Mouse (Mus musculus): ENCODE results near the gene H2-Q7. TPM values are rescaled to one million over a fixed set of nuclear protein-coding genes. Genes with fewer than 3 reads are reported as not detected.
"Not testable (repeated sequence)": the region's sequence is repeated elsewhere in the genome, so short reads cannot be mapped to it uniquely, and the experiment has no call there.

The H2-Q7 gene
- polyA plus RNA-seq, 1 experiment from 2014 or later: 12.5 TPM

GRCm38 (mm10) chr17:35442376-35442775 lies 3.4 kb downstream of the H2-Q7 start:
- H3K9me3 ChIP-seq (ENCODE audit: control insufficient read depth, low read length); H3K36me3 ChIP-seq (ENCODE audit: control insufficient read depth, insufficient read depth, low read length); H3K4me3 ChIP-seq (ENCODE audit: low read depth, low read length); H3K4me1 ChIP-seq (ENCODE audit: control insufficient read depth, insufficient read depth, low read length); DNase-seq (ENCODE audit: low spot score); H3K27me3 ChIP-seq (ENCODE audit: control insufficient read depth, insufficient read depth, low read length); H3K27ac ChIP-seq (ENCODE audit: low read depth, low read length); ATAC-seq (ENCODE audit: insufficient read depth, low FRiP score, low TSS enrichment); H3K4me2 ChIP-seq (ENCODE audit: low read depth); H3K9ac ChIP-seq (ENCODE audit: low read length): not testable (repeated sequence)
- 93% methylated on average over 2 of the region's 2 CpGs for WGBS

GRCm38 (mm10) chr17:35444510-35444909 lies 5.6 kb downstream of the H2-Q7 start:
- H3K4me2 ChIP-seq (ENCODE audit: low read depth); H3K27ac ChIP-seq (ENCODE audit: low read depth, low read length); H3K9me3 ChIP-seq (ENCODE audit: control insufficient read depth, low read length); H3K36me3 ChIP-seq (ENCODE audit: control insufficient read depth, insufficient read depth, low read length); H3K4me3 ChIP-seq (ENCODE audit: low read depth, low read length); ATAC-seq (ENCODE audit: insufficient read depth, low FRiP score, low TSS enrichment); DNase-seq (ENCODE audit: low spot score); H3K4me1 ChIP-seq (ENCODE audit: control insufficient read depth, insufficient read depth, low read length); H3K27me3 ChIP-seq (ENCODE audit: control insufficient read depth, insufficient read depth, low read length); H3K9ac ChIP-seq (ENCODE audit: low read length): not testable (repeated sequence)
- WGBS: 94% methylated on average over 2 of the region's 2 CpGs

- DNase-seq (ENCODE audit: low spot score); H3K4me3 ChIP-seq (ENCODE audit: low read depth, low read length); H3K27ac ChIP-seq (ENCODE audit: low read depth, low read length); H3K4me2 ChIP-seq (ENCODE audit: low read depth); H3K4me1 ChIP-seq (ENCODE audit: control insufficient read depth, insufficient read depth, low read length); H3K9ac ChIP-seq (ENCODE audit: low read length); H3K27me3 ChIP-seq (ENCODE audit: control insufficient read depth, insufficient read depth, low read length); H3K9me3 ChIP-seq (ENCODE audit: control insufficient read depth, low read length); H3K36me3 ChIP-seq (ENCODE audit: control insufficient read depth, insufficient read depth, low read length); ATAC-seq (ENCODE audit: insufficient read depth, low FRiP score, low TSS enrichment): not testable (repeated sequence)
- no CpG with 5 or more reads among the region's 1 CpGs for WGBS
Observed at GRCm38 (mm10) chr17:35458247-35458646, 19.3 kb downstream of the H2-Q7 start.

GRCm38 (mm10) chr17:35460513-35461341 lies 21.8 kb downstream of the H2-Q7 start:
- not testable (repeated sequence) for H3K4me2 ChIP-seq (ENCODE audit: low read depth); H3K4me3 ChIP-seq (ENCODE audit: low read depth, low read length); H3K36me3 ChIP-seq (ENCODE audit: control insufficient read depth, insufficient read depth, low read length); H3K27me3 ChIP-seq (ENCODE audit: control insufficient read depth, insufficient read depth, low read length); DNase-seq (ENCODE audit: low spot score); H3K27ac ChIP-seq (ENCODE audit: low read depth, low read length); H3K9me3 ChIP-seq (ENCODE audit: control insufficient read depth, low read length); H3K9ac ChIP-seq (ENCODE audit: low read length); H3K4me1 ChIP-seq (ENCODE audit: control insufficient read depth, insufficient read depth, low read length); ATAC-seq (ENCODE audit: insufficient read depth, low FRiP score, low TSS enrichment)
- WGBS: 61% methylated on average over 3 of the region's 9 CpGs

- 7% methylated on average over 8 of the region's 8 CpGs for WGBS
Observed at GRCm38 (mm10) chr17:35465651-35466050, 26.7 kb downstream of the H2-Q7 start.

GRCm38 (mm10) chr17:35468936-35469335 lies 30.0 kb downstream of the H2-Q7 start:
- DNase-seq (ENCODE audit: low spot score); H3K9ac ChIP-seq (ENCODE audit: low read length); H3K36me3 ChIP-seq (ENCODE audit: control insufficient read depth, insufficient read depth, low read length); H3K4me2 ChIP-seq (ENCODE audit: low read depth); H3K4me3 ChIP-seq (ENCODE audit: low read depth, low read length); ATAC-seq (ENCODE audit: insufficient read depth, low FRiP score, low TSS enrichment); H3K27ac ChIP-seq (ENCODE audit: low read depth, low read length); H3K4me1 ChIP-seq (ENCODE audit: control insufficient read depth, insufficient read depth, low read length); H3K9me3 ChIP-seq (ENCODE audit: control insufficient read depth, low read length): not testable (repeated sequence)
- WGBS: 69% methylated on average over 3 of the region's 3 CpGs
- peaks cover 19% of the 10 kb centered on the region for H3K27me3 ChIP-seq (ENCODE audit: control insufficient read depth, insufficient read depth, low read length)

More at GRCm38 (mm10) chr17:35465651-35466050, 26.7 kb downstream of the H2-Q7 start:
- not testable (repeated sequence) for H3K4me2 ChIP-seq (ENCODE audit: low read depth); H3K36me3 ChIP-seq (ENCODE audit: control insufficient read depth, insufficient read depth, low read length); H3K9ac ChIP-seq (ENCODE audit: low read length); H3K27ac ChIP-seq (ENCODE audit: low read depth, low read length); H3K9me3 ChIP-seq (ENCODE audit: control insufficient read depth, low read length); H3K4me3 ChIP-seq (ENCODE audit: low read depth, low read length); H3K4me1 ChIP-seq (ENCODE audit: control insufficient read depth, insufficient read depth, low read length); ATAC-seq (ENCODE audit: insufficient read depth, low FRiP score, low TSS enrichment)
- peak; percentile 75 for DNase-seq (ENCODE audit: low spot score)
- H3K27me3 ChIP-seq (ENCODE audit: control insufficient read depth, insufficient read depth, low read length): peaks cover 17% of the 10 kb centered on the region

GRCm38 (mm10) chr17:35469842-35470751 lies 31.1 kb downstream of the H2-Q7 start, which contains the start of gene H2-Q10:
TSS of gene H2-Q10 (plus strand) at chr17:35470089.
- Histone ChIP-seq H3K27me3 (ENCODE audit: control insufficient read depth, insufficient read depth, low read length) (peaks cover 19% of the 10 kb centered on the region), H3K4me1 (ENCODE audit: control insufficient read depth, insufficient read depth, low read length) (peaks cover 4% of the 10 kb centered on the region; the same call in 1 of the 2 replicates), H3K27ac (ENCODE audit: low read depth, low read length) (no peak within 1 kb of the TSS), H3K4me3 (ENCODE audit: low read depth, low read length) (peak within 1 kb of the TSS; percentile 42), H3K4me2 (ENCODE audit: low read depth) (peak within 1 kb of the TSS; percentile 78), H3K36me3 (ENCODE audit: control insufficient read depth, insufficient read depth, low read length) (no peaks in the 10 kb centered on the region), H3K9me3 (ENCODE audit: control insufficient read depth, low read length) (no peaks in the 10 kb centered on the region), H3K9ac (ENCODE audit: low read length) (peak within 1 kb of the TSS; percentile 18; the same call in 1 of the 2 replicates)
- ATAC-seq (ENCODE audit: insufficient read depth, low FRiP score, low TSS enrichment): no peak
- 1% methylated on average over 69 of the region's 80 CpGs for WGBS
- DNase-seq (ENCODE audit: low spot score): no peak

- H3K27me3 ChIP-seq (ENCODE audit: control insufficient read depth, insufficient read depth, low read length): no peaks in the 10 kb centered on the region
- H3K4me2 ChIP-seq (ENCODE audit: low read depth): no peak overlapping the region
- no peaks in the 10 kb centered on the region for H3K4me1 ChIP-seq (ENCODE audit: control insufficient read depth, insufficient read depth, low read length)
- H3K27ac ChIP-seq (ENCODE audit: low read depth, low read length): no peak overlapping the region
- no peak overlapping the region for H3K9ac ChIP-seq (ENCODE audit: low read length)
- H3K36me3 ChIP-seq (ENCODE audit: control insufficient read depth, insufficient read depth, low read length): no peaks in the 10 kb centered on the region
- H3K9me3 ChIP-seq (ENCODE audit: control insufficient read depth, low read length): no peaks in the 10 kb centered on the region
- 2% methylated on average over 9 of the region's 9 CpGs for WGBS
- DNase-seq (ENCODE audit: low spot score) (peak; percentile 70), ATAC-seq (ENCODE audit: insufficient read depth, low FRiP score, low TSS enrichment) (no peak)
- H3K4me3 ChIP-seq (ENCODE audit: low read depth, low read length): no peak overlapping the region
Observed at GRCm38 (mm10) chr17:35484066-35484465, 45.1 kb downstream of the H2-Q7 start.

All from neural tube, embryonic 11.5 days (tissue).